Mouse (Mus musculus) CH12F3 (cell line): ENCODE data around the gene Spi1.

Source experiments
- in situ Hi-C: fragments of 300-500 bp; cut with MboI; formaldehyde crosslinking; loops from 2 replicates; pipeline ENCODE4 v1.14.3; 2020; ENCODE audit warnings: low sequenced_read_pairs

The Spi1 gene

GRCm38 (mm10) chr2:91065544-91065943, 16.6 kb upstream of the Spi1 start:
- in situ Hi-C loops, result no loop called here

GRCm38 (mm10) chr2:91066455-91066854, 15.7 kb upstream of the Spi1 start:
- in situ Hi-C loops, result no loop called here

- in situ Hi-C loops, result no loop called here
Observed at GRCm38 (mm10) chr2:91068162-91068871, 13.9 kb upstream of the Spi1 start.

- in situ Hi-C loops, result no loop called here
Observed at GRCm38 (mm10) chr2:91068872-91069165, 13.4 kb upstream of the Spi1 start.

- in situ Hi-C loops, result no loop called here
Observed at GRCm38 (mm10) chr2:91069306-91070000, 12.7 kb upstream of the Spi1 start.

- in situ Hi-C loops, result no loop called here
Observed at GRCm38 (mm10) chr2:91070076-91070800, 12.0 kb upstream of the Spi1 start, which contains the start of gene Slc39a13. Slc39a13 (minus strand) TSS chr2:91070417.

GRCm38 (mm10) chr2:91071059-91071458, 11.1 kb upstream of the Spi1 start:
- in situ Hi-C loops, result no loop called here

- in situ Hi-C loops, result no loop called here
Observed at GRCm38 (mm10) chr2:91072092-91072491, 10.1 kb upstream of the Spi1 start.

- in situ Hi-C loops, result no loop called here
Observed at GRCm38 (mm10) chr2:91077957-91078313, 4.3 kb upstream of the Spi1 start.

GRCm38 (mm10) chr2:91078314-91079025, 3.7 kb upstream of the Spi1 start:
- in situ Hi-C loops, result no loop called here

GRCm38 (mm10) chr2:91079026-91079384, 3.2 kb upstream of the Spi1 start:
- in situ Hi-C loops, result no loop called here

GRCm38 (mm10) chr2:91080784-91081513, 1.2 kb upstream of the Spi1 start:
- in situ Hi-C loops, result no loop called here

GRCm38 (mm10) chr2:91082844-91083243, 654 bp downstream of the Spi1 start:
- in situ Hi-C loops, result no loop called here

- in situ Hi-C loops, result no loop called here
Observed at GRCm38 (mm10) chr2:91083366-91083940, 1.3 kb downstream of the Spi1 start.

GRCm38 (mm10) chr2:91084179-91084820, 2.1 kb downstream of the Spi1 start:
- in situ Hi-C loops, result no loop called here

- in situ Hi-C loops, result no loop called here
Observed at GRCm38 (mm10) chr2:91085494-91086391, 3.6 kb downstream of the Spi1 start.

GRCm38 (mm10) chr2:91086392-91087237, 4.4 kb downstream of the Spi1 start:
- in situ Hi-C loops, result no loop called here

GRCm38 (mm10) chr2:91087453-91087852, 5.3 kb downstream of the Spi1 start:
- in situ Hi-C loops, result no loop called here
